Mouse (Mus musculus): ENCODE measurements around the gene Kcnj9.

DNA sequence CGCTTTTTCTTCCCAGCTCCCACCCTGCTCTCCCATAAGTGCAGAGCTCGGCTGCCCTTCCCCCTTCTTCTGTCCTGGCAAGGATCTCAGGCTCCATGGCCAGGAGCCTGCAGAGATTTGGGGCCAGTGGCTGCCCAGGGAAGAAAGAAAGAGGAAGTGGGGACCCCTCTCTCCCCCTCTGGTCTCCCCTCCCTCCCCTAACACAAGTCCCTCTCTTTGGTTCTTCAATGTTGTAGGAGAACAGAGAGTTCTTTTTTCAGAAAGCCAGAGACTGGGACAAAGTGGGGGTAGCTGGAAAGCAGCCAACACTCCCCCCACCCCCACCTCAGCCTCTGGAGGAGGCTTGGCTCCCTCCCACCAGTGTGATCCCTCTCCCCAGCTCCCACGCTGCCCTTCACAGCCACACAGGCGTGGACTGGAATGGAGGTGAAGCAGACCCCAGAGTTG, 33.3 kb downstream of the Kcnj9 start:
- TF ChIP-seq CTCF (IDR thresholded peaks at IDR 0.05; ENCODE audit: borderline replicate concordance, insufficient read depth, low read depth, low read length) (no peak), POLR2A (IDR thresholded peaks at IDR 0.05; ENCODE audit: borderline replicate concordance, insufficient read depth, low read length) (no peak)
